Mouse (Mus musculus): ENCODE data around the gene Scml4. TPM values are rescaled to one million over a fixed set of nuclear protein-coding genes. Genes with fewer than 3 reads are reported as not detected.

Scml4 gene
- polyA plus RNA-seq, 1 experiment from 2014 or later = 4.9 TPM

GRCm38 (mm10) chr10:42980999-42981757 lies 121.0 kb downstream of the Scml4 start:
- 0 out of 2 replicates have a peak, but pooled peaks cover 4% of the 10 kb centered on the region for H3K27me3 ChIP-seq
- H3K27ac ChIP-seq (replicated peaks) = no peak overlapping the region
- no peaks in the 10 kb centered on the region for H3K9me3 ChIP-seq
- H3K9ac ChIP-seq = no peak overlapping the region
- 37% methylated on average over 7 of the region's 7 CpGs for WGBS
- no peaks in the 10 kb centered on the region for H3K36me3 ChIP-seq
- H3K4me1 ChIP-seq (replicated peaks) = peaks cover 11% of the 10 kb centered on the region; the same call in 1 of the 2 replicates
- no peak overlapping the region for H3K4me2 ChIP-seq
- no peak overlapping the region for H3K4me3 ChIP-seq
- ATAC-seq (ENCODE audit: low read depth) = peak; percentile 81

GRCm38 (mm10) chr10:42984886-42985285 lies 124.7 kb downstream of the Scml4 start:
- 53% methylated on average over 4 of the region's 4 CpGs for WGBS
- no peak for ATAC-seq (ENCODE audit: low read depth)
- no peak overlapping the region for H3K4me3 ChIP-seq
- H3K27me3 ChIP-seq = no peaks in the 10 kb centered on the region
- no peaks in the 10 kb centered on the region for H3K9me3 ChIP-seq
- H3K4me1 ChIP-seq (replicated peaks) = peaks cover 22% of the 10 kb centered on the region
- no peak overlapping the region for H3K9ac ChIP-seq
- no peak overlapping the region for H3K27ac ChIP-seq (replicated peaks)
- no peak overlapping the region for H3K4me2 ChIP-seq
- no peaks in the 10 kb centered on the region for H3K36me3 ChIP-seq

DNA sequence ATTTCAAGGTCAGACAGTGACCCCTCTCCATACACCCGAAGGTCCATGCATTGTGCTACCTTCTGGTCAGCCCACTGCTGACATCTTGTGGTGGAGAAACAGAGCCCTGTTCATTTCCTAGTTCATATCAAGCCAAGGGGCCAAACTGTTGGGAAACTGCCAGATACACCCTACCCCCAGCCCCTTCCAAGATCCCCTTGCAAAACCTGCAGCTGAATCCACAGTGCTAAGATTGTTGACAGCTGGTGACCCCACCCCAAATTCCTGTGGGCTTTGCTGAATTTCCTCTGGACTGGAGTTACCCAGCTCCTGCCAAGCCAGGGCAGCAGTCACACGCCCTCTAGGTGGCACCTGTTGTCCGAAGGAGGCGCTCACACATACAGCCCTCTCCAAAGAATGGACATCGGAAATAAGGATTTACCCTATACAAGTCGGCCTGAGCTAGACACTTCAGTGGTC lies 127.5 kb downstream of the Scml4 start:
- H3K27me3 ChIP-seq = no peaks in the 10 kb centered on the region
- H3K4me2 ChIP-seq = no peak overlapping the region
- 19% methylated on average over 6 of the region's 6 CpGs for WGBS

DNA sequence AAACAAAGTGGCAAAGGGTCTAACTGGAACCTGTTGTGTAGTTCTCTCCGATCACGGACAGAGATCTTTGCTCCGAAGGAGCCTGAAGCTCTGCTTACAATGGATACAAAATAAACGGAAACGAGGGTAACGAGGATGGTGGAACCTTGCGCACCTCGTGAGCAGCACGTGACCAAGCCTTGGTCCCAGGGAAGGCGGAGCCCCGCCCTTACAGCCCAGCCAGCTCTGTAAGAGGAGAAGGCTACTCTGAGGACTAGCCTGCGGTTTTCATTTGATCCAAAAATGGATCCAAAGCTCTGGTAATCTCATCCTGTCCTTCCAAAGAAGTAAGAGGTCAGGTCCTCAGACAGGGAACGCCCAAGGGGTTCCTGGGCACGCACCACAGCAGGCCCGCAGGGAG lies 128.5 kb downstream of the Scml4 start:
- WGBS = 64% methylated on average over 15 of the region's 15 CpGs
- Histone ChIP-seq H3K4me3 (no peak overlapping the region), H3K27ac (replicated peaks) (no peak overlapping the region), H3K9ac (no peak overlapping the region), H3K9me3 (no peaks in the 10 kb centered on the region), H3K4me2 (no peak overlapping the region), H3K4me1 (replicated peaks) (peaks cover 21% of the 10 kb centered on the region), H3K27me3 (0 out of 2 replicates have a peak, but pooled peaks cover 6% of the 10 kb centered on the region), H3K36me3 (no peaks in the 10 kb centered on the region)
- ATAC-seq (ENCODE audit: low read depth) = no peak

More for the DNA sequence above, 127.5 kb downstream of the Scml4 start:
- H3K4me3 ChIP-seq = no peak overlapping the region
- H3K4me1 ChIP-seq (replicated peaks) = peaks cover 20% of the 10 kb centered on the region
- H3K36me3 ChIP-seq = no peaks in the 10 kb centered on the region
- no peak overlapping the region for H3K9ac ChIP-seq
- ATAC-seq (ENCODE audit: low read depth) = peak; percentile 70
- no peaks in the 10 kb centered on the region for H3K9me3 ChIP-seq
- H3K27ac ChIP-seq (replicated peaks) = no peak overlapping the region

GRCm38 (mm10) chr10:42989910-42990309 lies 129.7 kb downstream of the Scml4 start:
- Histone ChIP-seq H3K36me3 (no peaks in the 10 kb centered on the region), H3K4me2 (no peak overlapping the region), H3K4me3 (no peak overlapping the region), H3K9me3 (no peaks in the 10 kb centered on the region), H3K9ac (no peak overlapping the region), H3K4me1 (replicated peaks) (peaks cover 34% of the 10 kb centered on the region), H3K27me3 (0 out of 2 replicates have a peak, but pooled peaks cover 6% of the 10 kb centered on the region), H3K27ac (replicated peaks) (no peak overlapping the region)
- ATAC-seq (ENCODE audit: low read depth) = no peak
- WGBS = 38% methylated on average over 6 of the region's 6 CpGs

DNA sequence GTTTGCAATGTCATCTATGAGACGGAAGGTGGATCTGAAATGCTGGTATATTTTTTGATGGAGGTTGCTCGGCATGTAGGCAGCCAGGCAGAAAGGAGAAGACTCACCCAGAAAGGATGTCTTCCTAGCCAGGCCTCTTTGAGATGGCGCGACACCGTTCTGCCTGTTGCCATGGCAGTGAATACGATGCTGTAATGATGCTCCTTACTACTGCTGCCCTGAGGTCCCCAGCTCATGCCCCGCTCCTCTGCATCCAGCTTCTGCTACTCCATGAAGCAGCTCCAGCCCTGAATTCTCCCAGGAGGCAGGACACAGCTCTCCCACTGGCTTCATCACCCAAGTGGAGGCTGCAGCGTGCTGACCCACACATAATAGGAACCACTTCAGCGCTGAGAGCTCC lies 130.8 kb downstream of the Scml4 start:
- H3K9ac ChIP-seq = no peak overlapping the region
- H3K36me3 ChIP-seq = no peaks in the 10 kb centered on the region
- H3K4me3 ChIP-seq = no peak overlapping the region
- H3K4me2 ChIP-seq = no peak overlapping the region
- peaks cover 41% of the 10 kb centered on the region for H3K4me1 ChIP-seq (replicated peaks)
- 0 out of 2 replicates have a peak, but pooled peaks cover 6% of the 10 kb centered on the region for H3K27me3 ChIP-seq
- no peaks in the 10 kb centered on the region for H3K9me3 ChIP-seq
- ATAC-seq (ENCODE audit: low read depth) = no peak
- 42% methylated on average over 9 of the region's 9 CpGs for WGBS
- H3K27ac ChIP-seq (replicated peaks) = no peak overlapping the region

DNA sequence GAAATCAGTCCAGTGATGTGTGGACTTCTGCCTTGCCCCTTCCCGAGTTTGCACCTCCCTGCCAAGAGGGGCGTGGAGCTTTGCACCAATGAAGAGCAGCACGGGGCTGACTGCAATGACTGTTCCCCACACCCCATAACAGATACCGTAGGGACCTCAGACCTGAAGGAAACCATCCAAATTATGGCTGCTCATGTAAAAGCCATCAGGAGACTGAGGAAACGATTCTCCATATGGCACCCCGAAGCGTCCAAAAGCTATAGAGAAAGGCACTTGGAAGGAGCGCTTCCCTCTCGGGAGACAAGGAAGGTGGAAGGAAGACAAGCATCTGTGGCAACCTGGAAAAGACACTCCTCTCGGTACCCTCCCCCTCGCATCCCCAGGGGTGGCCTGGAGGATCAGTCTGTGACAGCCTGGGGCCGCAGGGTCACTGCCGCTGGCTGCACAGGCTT lies 134.2 kb downstream of the Scml4 start:
- Histone ChIP-seq H3K36me3 (no peaks in the 10 kb centered on the region), H3K4me1 (replicated peaks) (peaks cover 29% of the 10 kb centered on the region), H3K4me2 (peak overlapping the region; percentile 40), H3K9me3 (no peaks in the 10 kb centered on the region), H3K4me3 (0 out of 2 replicates have a peak overlapping the region, but pooled peaks have one; percentile 1), H3K27ac (replicated peaks) (no peak overlapping the region), H3K9ac (no peak overlapping the region), H3K27me3 (0 out of 2 replicates have a peak, but pooled peaks cover 6% of the 10 kb centered on the region)
- 0 out of 2 replicates have a peak, but pooled peaks have one; percentile 22 for ATAC-seq (ENCODE audit: low read depth)
- 20% methylated on average over 13 of the region's 13 CpGs for WGBS

DNA sequence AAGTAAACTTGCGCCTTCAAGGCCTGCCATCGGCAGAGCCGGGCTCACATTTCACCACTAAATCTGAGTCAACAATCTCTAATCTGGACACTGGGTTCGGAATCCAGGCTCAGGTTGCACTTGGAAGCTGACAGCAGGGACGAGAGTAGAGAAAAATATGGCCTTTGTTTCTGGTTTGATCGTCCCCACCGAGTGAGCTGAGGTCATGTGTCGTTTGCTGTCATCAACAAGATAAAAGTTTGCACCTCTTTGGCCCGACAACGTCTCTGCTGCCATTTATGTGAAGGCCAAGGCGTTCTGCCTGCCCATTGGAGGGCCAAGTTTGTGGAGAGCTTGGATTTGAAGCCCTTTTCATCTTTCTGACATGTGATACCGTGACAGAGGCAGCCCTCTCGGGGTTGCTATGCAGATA lies 135.3 kb downstream of the Scml4 start:
- ATAC-seq (ENCODE audit: low read depth) = no peak
- Histone ChIP-seq H3K9me3 (no peaks in the 10 kb centered on the region), H3K4me1 (replicated peaks) (peaks cover 29% of the 10 kb centered on the region), H3K9ac (no peak overlapping the region), H3K27ac (replicated peaks) (no peak overlapping the region), H3K4me2 (no peak overlapping the region), H3K27me3 (0 out of 2 replicates have a peak, but pooled peaks cover 6% of the 10 kb centered on the region), H3K4me3 (no peak overlapping the region), H3K36me3 (no peaks in the 10 kb centered on the region)
- 46% methylated on average over 13 of the region's 13 CpGs for WGBS

DNA sequence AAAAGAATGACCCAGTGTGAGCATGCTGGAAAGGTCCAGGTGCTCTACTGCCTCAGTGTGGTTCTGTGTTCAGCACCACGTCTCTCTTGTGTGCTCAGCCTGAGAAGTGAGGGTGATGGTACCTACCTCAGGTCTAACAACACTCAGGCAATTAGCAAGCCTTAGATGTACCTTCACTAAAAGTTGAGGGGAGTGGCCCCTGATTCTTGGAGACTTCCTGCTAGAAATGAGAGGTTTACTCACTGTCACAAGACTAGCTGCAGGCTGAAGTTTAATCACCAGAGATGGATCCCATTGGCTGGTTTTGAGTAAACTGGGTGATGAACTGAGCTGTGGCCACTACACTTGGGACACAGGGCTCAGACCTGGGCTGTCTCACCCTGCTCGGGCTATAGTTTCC lies 137.1 kb downstream of the Scml4 start:
- Histone ChIP-seq H3K4me2 (no peak overlapping the region), H3K4me3 (no peak overlapping the region), H3K9me3 (no peaks in the 10 kb centered on the region), H3K36me3 (no peaks in the 10 kb centered on the region), H3K4me1 (replicated peaks) (peaks cover 30% of the 10 kb centered on the region), H3K9ac (no peak overlapping the region), H3K27ac (replicated peaks) (no peak overlapping the region), H3K27me3 (0 out of 2 replicates have a peak, but pooled peaks cover 6% of the 10 kb centered on the region)
- no peak for ATAC-seq (ENCODE audit: low read depth)
- WGBS = 87% methylated on average over 2 of the region's 2 CpGs

DNA sequence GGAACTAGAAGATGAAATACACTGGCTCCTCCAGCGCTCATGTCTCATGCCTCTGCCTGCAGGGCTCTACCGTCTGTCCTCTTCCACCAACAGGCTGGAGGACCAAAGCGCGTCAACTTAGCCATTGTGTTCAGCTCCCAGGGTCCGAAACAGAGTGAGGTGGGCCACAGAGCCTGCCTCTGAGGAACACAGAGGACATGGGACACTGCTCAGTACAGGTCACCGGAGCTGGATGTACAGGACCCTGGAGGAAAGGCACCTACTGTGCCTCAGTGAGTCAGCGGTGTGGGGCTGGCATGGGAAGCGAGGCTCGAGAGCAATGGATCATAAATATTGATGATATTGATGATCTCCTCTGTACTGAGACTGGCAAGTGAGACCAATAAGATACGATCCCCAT lies 139.2 kb downstream of the Scml4 start:
- 90% methylated on average over 10 of the region's 10 CpGs for WGBS
- H3K36me3 ChIP-seq = 0 out of 2 replicates have a peak, but pooled peaks cover 5% of the 10 kb centered on the region
- H3K4me2 ChIP-seq = no peak overlapping the region
- no peaks in the 10 kb centered on the region for H3K27me3 ChIP-seq
- H3K9ac ChIP-seq = no peak overlapping the region
- no peak for ATAC-seq (ENCODE audit: low read depth)
- H3K4me3 ChIP-seq = no peak overlapping the region
- H3K27ac ChIP-seq (replicated peaks) = no peak overlapping the region
- peaks cover 41% of the 10 kb centered on the region for H3K4me1 ChIP-seq (replicated peaks)
- no peaks in the 10 kb centered on the region for H3K9me3 ChIP-seq

- Histone ChIP-seq H3K4me3 (no peak overlapping the region), H3K9me3 (no peaks in the 10 kb centered on the region), H3K4me2 (no peak overlapping the region), H3K27me3 (no peaks in the 10 kb centered on the region), H3K9ac (no peak overlapping the region), H3K4me1 (replicated peaks) (peaks cover 27% of the 10 kb centered on the region), H3K36me3 (0 out of 2 replicates have a peak, but pooled peaks cover 9% of the 10 kb centered on the region), H3K27ac (replicated peaks) (no peak overlapping the region)
- ATAC-seq (ENCODE audit: low read depth) = no peak
- WGBS = 67% methylated on average over 3 of the region's 3 CpGs
Measured at GRCm38 (mm10) chr10:43001433-43001832, 141.3 kb downstream of the Scml4 start.

DNA sequence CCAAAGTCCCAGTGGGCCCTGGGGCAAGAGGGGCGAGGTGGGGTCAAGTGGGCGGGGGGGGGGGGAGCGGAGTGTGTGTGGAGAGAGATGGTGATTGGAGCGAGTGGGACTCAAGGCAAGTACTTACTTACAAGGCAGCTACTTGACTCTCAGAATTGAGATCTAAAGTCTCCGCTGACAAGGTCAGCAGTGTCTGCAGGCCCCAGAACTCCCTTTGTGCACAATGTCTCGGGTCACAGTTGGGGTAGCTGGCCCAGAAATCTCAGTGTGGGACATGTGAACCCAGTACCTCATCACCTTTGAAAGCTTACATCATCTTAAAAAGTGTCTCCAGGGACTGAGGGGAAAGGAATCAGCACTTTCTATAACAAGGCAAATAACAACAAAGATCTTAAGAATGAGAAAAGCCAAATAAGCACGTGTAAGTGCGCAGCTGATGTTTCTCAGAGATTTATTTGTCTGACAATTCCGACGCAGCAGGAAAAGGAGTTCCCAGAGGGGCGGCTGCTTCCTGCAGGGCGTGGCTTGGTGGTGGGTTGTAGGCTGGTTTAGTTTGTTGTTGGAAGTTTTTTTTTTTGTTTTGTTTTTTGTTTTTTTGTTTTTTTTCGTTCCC lies 142.0 kb downstream of the Scml4 start:
- Histone ChIP-seq H3K27me3 (no peaks in the 10 kb centered on the region), H3K9me3 (no peaks in the 10 kb centered on the region), H3K4me1 (replicated peaks) (peaks cover 27% of the 10 kb centered on the region), H3K27ac (replicated peaks) (peak overlapping the region; percentile 33; the same call in 1 of the 2 replicates), H3K36me3 (0 out of 2 replicates have a peak, but pooled peaks cover 9% of the 10 kb centered on the region), H3K9ac (0 out of 2 replicates have a peak overlapping the region, but pooled peaks have one; percentile 43), H3K4me3 (peak overlapping the region; percentile 30), H3K4me2 (peak overlapping the region; percentile 60)
- 0 out of 2 replicates have a peak, but pooled peaks have one; percentile 11 for ATAC-seq (ENCODE audit: low read depth)
- WGBS = 8% methylated on average over 13 of the region's 13 CpGs

Data from neural tube, embryonic 13.5 days (tissue).